Mouse (Mus musculus): ENCODE measurements around the gene Herc2. TPM values are rescaled to one million over a fixed set of nuclear protein-coding genes. Genes with fewer than 3 reads are reported as not detected.

Gene Herc2
- polyA plus RNA-seq, 1 experiment from 2014 or later = 50.7 TPM

GRCm38 (mm10) chr7:56089097-56089496, 39.1 kb downstream of the Herc2 start:
- peaks cover 61% of the 10 kb centered on the region for H3K36me3 ChIP-seq
- no peaks in the 10 kb centered on the region for H3K9me3 ChIP-seq
- WGBS = 83% methylated on average over 3 of the region's 3 CpGs
- H3K27me3 ChIP-seq = no peaks in the 10 kb centered on the region
- H3K4me3 ChIP-seq = no peak overlapping the region
- no peaks in the 10 kb centered on the region for H3K4me1 ChIP-seq (replicated peaks)
- H3K4me2 ChIP-seq = no peak overlapping the region
- no peak for ATAC-seq (ENCODE audit: low FRiP score, low read depth)
- H3K27ac ChIP-seq (replicated peaks) = no peak overlapping the region
- no peak overlapping the region for H3K9ac ChIP-seq

GRCm38 (mm10) chr7:56091445-56091844, 41.4 kb downstream of the Herc2 start:
- Histone ChIP-seq H3K9ac (no peak overlapping the region), H3K36me3 (peaks cover 72% of the 10 kb centered on the region), H3K4me3 (no peak overlapping the region), H3K9me3 (no peaks in the 10 kb centered on the region), H3K27ac (replicated peaks) (no peak overlapping the region), H3K4me2 (no peak overlapping the region), H3K27me3 (no peaks in the 10 kb centered on the region), H3K4me1 (replicated peaks) (no peaks in the 10 kb centered on the region)
- no peak; the same call in 1 of the 2 replicates for ATAC-seq (ENCODE audit: low FRiP score, low read depth)
- WGBS = 99% methylated on average over 5 of the region's 5 CpGs

GRCm38 (mm10) chr7:56102293-56102847, 52.4 kb downstream of the Herc2 start:
- Histone ChIP-seq H3K4me3 (no peak overlapping the region), H3K36me3 (peaks cover 57% of the 10 kb centered on the region), H3K27me3 (no peaks in the 10 kb centered on the region), H3K9me3 (no peaks in the 10 kb centered on the region), H3K27ac (replicated peaks) (no peak overlapping the region), H3K9ac (no peak overlapping the region), H3K4me1 (replicated peaks) (no peaks in the 10 kb centered on the region), H3K4me2 (no peak overlapping the region)
- 71% methylated on average over 5 of the region's 5 CpGs for WGBS
- no peak for ATAC-seq (ENCODE audit: low FRiP score, low read depth)

- Histone ChIP-seq H3K27me3 (no peaks in the 10 kb centered on the region), H3K4me2 (no peak overlapping the region), H3K27ac (replicated peaks) (no peak overlapping the region), H3K9me3 (no peaks in the 10 kb centered on the region), H3K4me3 (no peak overlapping the region), H3K9ac (no peak overlapping the region), H3K4me1 (replicated peaks) (no peaks in the 10 kb centered on the region), H3K36me3 (peaks cover 58% of the 10 kb centered on the region)
- no peak for ATAC-seq (ENCODE audit: low FRiP score, low read depth)
- WGBS = 91% methylated on average over 6 of the region's 6 CpGs
Observed at GRCm38 (mm10) chr7:56112999-56113398, 63.0 kb downstream of the Herc2 start.

- Histone ChIP-seq H3K4me1 (replicated peaks) (no peaks in the 10 kb centered on the region), H3K9ac (no peak overlapping the region), H3K36me3 (peaks cover 50% of the 10 kb centered on the region), H3K9me3 (no peaks in the 10 kb centered on the region), H3K27me3 (no peaks in the 10 kb centered on the region), H3K4me2 (no peak overlapping the region), H3K4me3 (no peak overlapping the region), H3K27ac (replicated peaks) (no peak overlapping the region)
- ATAC-seq (ENCODE audit: low FRiP score, low read depth) = no peak
- 82% methylated on average over 1 of the region's 1 CpGs for WGBS
Observed at GRCm38 (mm10) chr7:56114148-56114547, 64.2 kb downstream of the Herc2 start.

GRCm38 (mm10) chr7:56120968-56121367, 71.0 kb downstream of the Herc2 start:
- WGBS = 90% methylated on average over 7 of the region's 7 CpGs
- H3K4me1 ChIP-seq (replicated peaks) = no peaks in the 10 kb centered on the region
- ATAC-seq (ENCODE audit: low FRiP score, low read depth) = no peak
- H3K36me3 ChIP-seq = peaks cover 41% of the 10 kb centered on the region
- no peak overlapping the region for H3K4me2 ChIP-seq
- H3K9ac ChIP-seq = no peak overlapping the region
- no peak overlapping the region for H3K27ac ChIP-seq (replicated peaks)
- no peak overlapping the region for H3K4me3 ChIP-seq
- H3K27me3 ChIP-seq = no peaks in the 10 kb centered on the region
- H3K9me3 ChIP-seq = no peaks in the 10 kb centered on the region

GRCm38 (mm10) chr7:56121425-56121824, 71.4 kb downstream of the Herc2 start:
- ATAC-seq (ENCODE audit: low FRiP score, low read depth) = no peak

GRCm38 (mm10) chr7:56128080-56128479, 78.1 kb downstream of the Herc2 start:
- Histone ChIP-seq H3K4me1 (replicated peaks) (no peaks in the 10 kb centered on the region), H3K4me3 (no peak overlapping the region), H3K4me2 (no peak overlapping the region), H3K27ac (replicated peaks) (no peak overlapping the region), H3K9me3 (no peaks in the 10 kb centered on the region), H3K36me3 (peaks cover 57% of the 10 kb centered on the region), H3K9ac (no peak overlapping the region), H3K27me3 (no peaks in the 10 kb centered on the region)
- 97% methylated on average over 3 of the region's 3 CpGs for WGBS
- no peak for ATAC-seq (ENCODE audit: low FRiP score, low read depth)

More at GRCm38 (mm10) chr7:56121425-56121824, 71.4 kb downstream of the Herc2 start:
- Histone ChIP-seq H3K27me3 (no peaks in the 10 kb centered on the region), H3K4me3 (no peak overlapping the region), H3K9me3 (no peaks in the 10 kb centered on the region), H3K9ac (no peak overlapping the region), H3K36me3 (peaks cover 41% of the 10 kb centered on the region), H3K27ac (replicated peaks) (no peak overlapping the region), H3K4me1 (replicated peaks) (no peaks in the 10 kb centered on the region), H3K4me2 (no peak overlapping the region)
- WGBS = 96% methylated on average over 5 of the region's 5 CpGs

- Histone ChIP-seq H3K27ac (replicated peaks) (no peak overlapping the region), H3K9me3 (no peaks in the 10 kb centered on the region), H3K4me3 (no peak overlapping the region), H3K36me3 (peaks cover 65% of the 10 kb centered on the region), H3K4me2 (no peak overlapping the region), H3K27me3 (no peaks in the 10 kb centered on the region), H3K9ac (no peak overlapping the region), H3K4me1 (replicated peaks) (no peaks in the 10 kb centered on the region)
- WGBS = 99% methylated on average over 3 of the region's 3 CpGs
- ATAC-seq (ENCODE audit: low FRiP score, low read depth) = no peak
Observed at GRCm38 (mm10) chr7:56129577-56129976, 79.6 kb downstream of the Herc2 start.

GRCm38 (mm10) chr7:56131548-56131947, 81.6 kb downstream of the Herc2 start:
- H3K4me3 ChIP-seq = no peak overlapping the region
- peaks cover 69% of the 10 kb centered on the region for H3K36me3 ChIP-seq
- no peak for ATAC-seq (ENCODE audit: low FRiP score, low read depth)
- H3K4me1 ChIP-seq (replicated peaks) = no peaks in the 10 kb centered on the region
- 90% methylated on average over 6 of the region's 6 CpGs for WGBS
- no peak overlapping the region for H3K27ac ChIP-seq (replicated peaks)
- no peak overlapping the region for H3K4me2 ChIP-seq
- H3K27me3 ChIP-seq = no peaks in the 10 kb centered on the region
- H3K9me3 ChIP-seq = no peaks in the 10 kb centered on the region
- H3K9ac ChIP-seq = no peak overlapping the region

- H3K9me3 ChIP-seq = no peaks in the 10 kb centered on the region
- no peaks in the 10 kb centered on the region for H3K4me1 ChIP-seq (replicated peaks)
- no peak overlapping the region for H3K9ac ChIP-seq
- no peak for ATAC-seq (ENCODE audit: low FRiP score, low read depth)
- H3K4me3 ChIP-seq = no peak overlapping the region
- WGBS = 94% methylated on average over 7 of the region's 7 CpGs
- H3K27me3 ChIP-seq = no peaks in the 10 kb centered on the region
- no peak overlapping the region for H3K4me2 ChIP-seq
- no peak overlapping the region for H3K27ac ChIP-seq (replicated peaks)
- H3K36me3 ChIP-seq = peaks cover 55% of the 10 kb centered on the region
Observed at GRCm38 (mm10) chr7:56138706-56139105, 88.7 kb downstream of the Herc2 start.

- peaks cover 54% of the 10 kb centered on the region for H3K36me3 ChIP-seq
- ATAC-seq (ENCODE audit: low FRiP score, low read depth) = no peak
- 94% methylated on average over 3 of the region's 3 CpGs for WGBS
- no peaks in the 10 kb centered on the region for H3K9me3 ChIP-seq
- H3K4me2 ChIP-seq = no peak overlapping the region
- no peak overlapping the region for H3K4me3 ChIP-seq
- H3K27me3 ChIP-seq = no peaks in the 10 kb centered on the region
- no peak overlapping the region for H3K27ac ChIP-seq (replicated peaks)
- H3K9ac ChIP-seq = no peak overlapping the region
- H3K4me1 ChIP-seq (replicated peaks) = no peaks in the 10 kb centered on the region
Observed at GRCm38 (mm10) chr7:56146424-56146823, 96.4 kb downstream of the Herc2 start.

- Histone ChIP-seq H3K36me3 (peaks cover 64% of the 10 kb centered on the region), H3K27ac (replicated peaks) (no peak overlapping the region), H3K4me1 (replicated peaks) (no peaks in the 10 kb centered on the region), H3K27me3 (no peaks in the 10 kb centered on the region), H3K4me3 (no peak overlapping the region), H3K9me3 (no peaks in the 10 kb centered on the region), H3K9ac (no peak overlapping the region), H3K4me2 (no peak overlapping the region)
- 96% methylated on average over 7 of the region's 7 CpGs for WGBS
- ATAC-seq (ENCODE audit: low FRiP score, low read depth) = no peak
Observed at GRCm38 (mm10) chr7:56148925-56149324, 98.9 kb downstream of the Herc2 start.

Data from hindbrain, embryonic 15.5 days (tissue).